Mouse (Mus musculus) mouse trophoblast stem cell (cell line): ENCODE results near the gene Pou2f2.

Experiments used
- in situ Hi-C, 2 experiments: fragments of 300-500 bp; cut with MseI, MboI; formaldehyde crosslinking; loops; 2 replicates in 1 of 2; 3 replicates in 1 of 2; pipeline ENCODE4 v1.15.1; 2025

Gene Pou2f2

GRCm38 (mm10) chr7:25195148-25195547, 15.6 kb upstream of the Pou2f2 start:
- in situ Hi-C loops = no loop called here

GRCm38 (mm10) chr7:25192110-25192509, 12.6 kb upstream of the Pou2f2 start:
- in situ Hi-C loops = no loop called here

- in situ Hi-C loops = no loop called here
Observed at GRCm38 (mm10) chr7:25190806-25191205, 11.3 kb upstream of the Pou2f2 start.

- in situ Hi-C loops = loop anchor here (5.0 to 10.0 kb wide), 3 partner anchors 53 to 83 kb away; no protein-coding TSS in a partner anchor
Observed at GRCm38 (mm10) chr7:25187662-25188650, 8.4 kb upstream of the Pou2f2 start.

- in situ Hi-C loops = loop anchor here in 1 of 2 experiments (10.0 kb wide), 2 partner anchors 49 to 79 kb away; no protein-coding TSS in a partner anchor
Observed at GRCm38 (mm10) chr7:25184091-25184490, 4.6 kb upstream of the Pou2f2 start.

- in situ Hi-C loops = loop anchor here in 1 of 2 experiments (10.0 kb wide), 2 partner anchors 47 to 77 kb away; no protein-coding TSS in a partner anchor
Observed at GRCm38 (mm10) chr7:25181814-25182213, 2.3 kb upstream of the Pou2f2 start.

- in situ Hi-C loops = loop anchor here in 1 of 2 experiments (10.0 kb wide), 2 partner anchors 47 to 77 kb away; no protein-coding TSS in a partner anchor
Observed at GRCm38 (mm10) chr7:25181331-25181790, 1.8 kb upstream of the Pou2f2 start.

- in situ Hi-C loops = loop anchor here in 1 of 2 experiments (10.0 kb wide), 2 partner anchors 46 to 76 kb away; no protein-coding TSS in a partner anchor
Observed at GRCm38 (mm10) chr7:25180512-25180911, 986 bp upstream of the Pou2f2 start.

- in situ Hi-C loops = no loop called here
Observed at GRCm38 (mm10) chr7:25178787-25179605, 530 bp downstream of the Pou2f2 start.

GRCm38 (mm10) chr7:25178317-25178716, 1.2 kb downstream of the Pou2f2 start:
- in situ Hi-C loops = no loop called here

- in situ Hi-C loops = no loop called here
Observed at GRCm38 (mm10) chr7:25174343-25174742, 5.2 kb downstream of the Pou2f2 start.

- in situ Hi-C loops = no loop called here
Observed at GRCm38 (mm10) chr7:25172669-25173068, 6.9 kb downstream of the Pou2f2 start.

- in situ Hi-C loops = no loop called here
Observed at GRCm38 (mm10) chr7:25170583-25170982, 8.9 kb downstream of the Pou2f2 start.

- in situ Hi-C loops = no loop called here
Observed at GRCm38 (mm10) chr7:25166106-25166505, 13.4 kb downstream of the Pou2f2 start.

GRCm38 (mm10) chr7:25156158-25156648, 23.3 kb downstream of the Pou2f2 start:
- in situ Hi-C loops = no loop called here

- in situ Hi-C loops = no loop called here
Observed at GRCm38 (mm10) chr7:25155469-25156157, 23.9 kb downstream of the Pou2f2 start.

GRCm38 (mm10) chr7:25154648-25155047, 24.9 kb downstream of the Pou2f2 start:
- in situ Hi-C loops = no loop called here

- in situ Hi-C loops = no loop called here
Observed at GRCm38 (mm10) chr7:25153841-25154240, 25.7 kb downstream of the Pou2f2 start.

- in situ Hi-C loops = no loop called here
Observed at GRCm38 (mm10) chr7:25151916-25152556, 27.5 kb downstream of the Pou2f2 start.

GRCm38 (mm10) chr7:25151009-25151408, 28.5 kb downstream of the Pou2f2 start:
- in situ Hi-C loops = no loop called here
